Mouse (Mus musculus) liver, embryonic 11.5 days (tissue): Measurements from ENCODE around the gene Miga2. TPM values are rescaled to one million over a fixed set of nuclear protein-coding genes. Genes with fewer than 3 reads are reported as not detected.
"Not testable (repeated sequence)": the region's sequence is repeated elsewhere in the genome, so short reads cannot be mapped to it uniquely, and the experiment has no call there.

Experiments
- ATAC-seq: fragments of 200-750 bp; cut with Nextera tagmentation; replicated peaks from 2 replicates; pipeline ENCODE4 v1.8.0; 2017; ENCODE audit warnings: moderate number of reproducible peaks, mild to moderate bottlenecking, moderate TSS enrichment, moderate library complexity; ENCODE audit not compliant: low FRiP score
- DNase-seq: peaks from one replicate; pipeline ENCODE4 v3.0.0-alpha.2; 2017; ENCODE audit warnings: low spot score
- H3K27ac ChIP-seq: fragments of 300-500 bp; sonication (generic); 2 replicates; pipeline ENCODE4 v1.5.1; 2014; ENCODE audit warnings: mild to moderate bottlenecking, low read depth, low read length, control low read depth
- H3K27me3 ChIP-seq: fragments of 300-500 bp; sonication (generic); replicated peaks from 2 replicates; pipeline ENCODE4 v1.6.1; 2014; ENCODE audit warnings: low read length, mixed read lengths; ENCODE audit not compliant: control insufficient read depth, insufficient read depth
- H3K36me3 ChIP-seq: fragments of 300-500 bp; sonication (generic); 2 replicates; pipeline ENCODE4 v1.6.1; 2014; ENCODE audit warnings: mild to moderate bottlenecking, low read length, moderate library complexity, mixed read lengths; ENCODE audit not compliant: control insufficient read depth, insufficient read depth
- H3K4me1 ChIP-seq: fragments of 300-500 bp; sonication (generic); replicated peaks from 2 replicates; pipeline ENCODE4 v1.6.1; 2014; ENCODE audit warnings: low read length, mixed read lengths; ENCODE audit not compliant: control insufficient read depth, insufficient read depth
- H3K4me2 ChIP-seq: fragments of 300-500 bp; sonication (generic); 2 replicates; pipeline ENCODE4 v1.6.1; 2014; ENCODE audit warnings: mild to moderate bottlenecking, control low read depth, moderate library complexity
- H3K4me3 ChIP-seq: fragments of 300-500 bp; sonication (generic); 2 replicates; pipeline ENCODE4 v1.5.1; 2014; ENCODE audit warnings: low read depth, low read length, control low read depth
- H3K9ac ChIP-seq: fragments of 300-500 bp; sonication (generic); 2 replicates; pipeline ENCODE4 v1.6.1; 2014; ENCODE audit warnings: low read depth, low read length, control low read depth
- H3K9me3 ChIP-seq: fragments of 300-500 bp; sonication (generic); 2 replicates; pipeline ENCODE4 v1.6.1; 2016; ENCODE audit warnings: low read length, inconsistent platforms, mixed read lengths; ENCODE audit not compliant: control insufficient read depth
- WGBS: fragments of 180-500 bp; shearing (Covaris S2); extraction: QIAGEN DNeasy Blood & Tissue Kit; methylation state at CpG from one replicate; pipeline ENCODE4 v1.1.7; 2014; 5-methylcytosine and 5-hydroxymethylcytosine counted together
- microRNA-seq: library from miRNA; unstranded; fragments of <30 nt; microRNA quantifications from one replicate; pipeline ENCODE4, GENCODE M21; 2017; ENCODE audit warnings: borderline number of aligned reads
- polyA plus RNA-seq: library from polyadenylated mRNA; unstranded; fragments of >200 nt; fragmentation: Nextera tagmentation; extraction: Ambion mirVana; gene quantifications from 2 replicates; pipeline ENCODE4 v1.2.1, GENCODE M21; 2014

Miga2 gene
- polyA plus RNA-seq, 1 experiment from 2014 or later = 19.7 TPM

- peak overlapping the region; percentile 96 for H3K4me3 ChIP-seq
- H3K36me3 ChIP-seq, DNase-seq, ATAC-seq, H3K9me3 ChIP-seq, H3K27me3 ChIP-seq: not testable (repeated sequence)
- H3K9ac ChIP-seq = peak overlapping the region; percentile 68
- H3K27ac ChIP-seq = peak overlapping the region; percentile 94
- peak overlapping the region; percentile 98 for H3K4me2 ChIP-seq
- WGBS = 51% methylated on average over 6 of the region's 6 CpGs
- H3K4me1 ChIP-seq = peaks cover 36% of the 10 kb centered on the region
These were observed 53.1 kb downstream of the Miga2 start for GRCm38 (mm10) chr2:30417154-30417553.

GRCm38 (mm10) chr2:30417595-30418165 is 53.6 kb downstream of the Miga2 start:
- no peaks in the 10 kb centered on the region for H3K27me3 ChIP-seq
- H3K27ac ChIP-seq = peak overlapping the region; percentile 94
- H3K4me1 ChIP-seq = peaks cover 36% of the 10 kb centered on the region
- DNase-seq = no peak
- H3K36me3 ChIP-seq = peaks cover 4% of the 10 kb centered on the region; the same call in 1 of the 2 replicates
- H3K4me2 ChIP-seq = peak overlapping the region; percentile 98
- H3K9ac ChIP-seq = peak overlapping the region; percentile 68
- WGBS = 52% methylated on average over 5 of the region's 5 CpGs
- H3K9me3 ChIP-seq = no peaks in the 10 kb centered on the region
- H3K4me3 ChIP-seq = peak overlapping the region; percentile 96
- ATAC-seq = peak; percentile 75

GRCm38 (mm10) chr2:30418259-30418658 is 54.2 kb downstream of the Miga2 start:
- DNase-seq (no peak), ATAC-seq (no peak)
- 0 out of 2 replicates have a peak, but pooled peaks cover 3% of the 10 kb centered on the region for H3K36me3 ChIP-seq
- H3K4me2 ChIP-seq = peak overlapping the region; percentile 98
- peak overlapping the region; percentile 65 for H3K9ac ChIP-seq
- H3K4me1 ChIP-seq = peaks cover 36% of the 10 kb centered on the region
- H3K27ac ChIP-seq = peak overlapping the region; percentile 94
- 69% methylated on average over 6 of the region's 6 CpGs for WGBS
- H3K9me3 ChIP-seq = no peaks in the 10 kb centered on the region
- H3K27me3 ChIP-seq = no peaks in the 10 kb centered on the region
- peak overlapping the region; percentile 96 for H3K4me3 ChIP-seq

GRCm38 (mm10) chr2:30419112-30419511 is 55.1 kb downstream of the Miga2 start:
- peak overlapping the region; percentile 94 for H3K27ac ChIP-seq
- 39% methylated on average over 10 of the region's 10 CpGs for WGBS

GRCm38 (mm10) chr2:30421432-30421831 is 57.4 kb downstream of the Miga2 start:
- ATAC-seq = no peak
- Histone ChIP-seq H3K4me1 (peaks cover 31% of the 10 kb centered on the region), H3K36me3 (peaks cover 3% of the 10 kb centered on the region; the same call in 1 of the 2 replicates), H3K9me3 (no peaks in the 10 kb centered on the region), H3K4me3 (no peak overlapping the region), H3K27me3 (no peaks in the 10 kb centered on the region), H3K9ac (no peak overlapping the region), H3K27ac (no peak overlapping the region), H3K4me2 (no peak overlapping the region)
- no peak for DNase-seq
- WGBS = 86% methylated on average over 4 of the region's 4 CpGs

More at GRCm38 (mm10) chr2:30419112-30419511, 55.1 kb downstream of the Miga2 start:
- no peak for ATAC-seq
- Histone ChIP-seq H3K4me1 (peaks cover 36% of the 10 kb centered on the region), H3K4me2 (peak overlapping the region; percentile 98), H3K36me3 (0 out of 2 replicates have a peak, but pooled peaks cover 3% of the 10 kb centered on the region), H3K27me3 (no peaks in the 10 kb centered on the region), H3K9me3 (no peaks in the 10 kb centered on the region), H3K9ac (peak overlapping the region; percentile 65), H3K4me3 (peak overlapping the region; percentile 96)
- no peak for DNase-seq

- Histone ChIP-seq H3K27me3 (no peaks in the 10 kb centered on the region), H3K36me3 (peaks cover 65% of the 10 kb centered on the region), H3K9ac (no peak overlapping the region), H3K9me3 (no peaks in the 10 kb centered on the region), H3K4me3 (no peak overlapping the region), H3K4me2 (no peak overlapping the region), H3K27ac (no peak overlapping the region), H3K4me1 (peaks cover 2% of the 10 kb centered on the region; the same call in 1 of the 2 replicates)
- DNase-seq (no peak), ATAC-seq (no peak)
These were observed 65.1 kb downstream of the Miga2 start for GRCm38 (mm10) chr2:30429156-30429555.

Small RNAs within 50 kb of the gene (microRNA-seq; reads per million reads assigned to microRNA genes)
- gene Gm47292 = not detected

Other genes starting within 250 kb of the Miga2 start
- 4.7 and 6.2 TPM in 2 replicates for gene Zer1, start 239.6 kb upstream of the Miga2 start, polyA plus RNA-seq
- gene Tbc1d13, start 230.5 kb upstream of the Miga2 start, polyA plus RNA-seq = 6.9 and 9.2 TPM in 2 replicates
- 27.1 and 29.1 TPM in 2 replicates for gene Endog, start 192.7 kb upstream of the Miga2 start, polyA plus RNA-seq
- 85.0 and 87.2 TPM in 2 replicates for gene Spout1, start 185.8 kb upstream of the Miga2 start, polyA plus RNA-seq
- gene Kyat1, start 158.4 kb upstream of the Miga2 start, polyA plus RNA-seq = 17.7 and 18.2 TPM in 2 replicates
- 21.4 and 21.7 TPM in 2 replicates for gene Lrrc8a, start 126.5 kb upstream of the Miga2 start, polyA plus RNA-seq
- gene Gm28035, start 123.7 kb upstream of the Miga2 start, polyA plus RNA-seq = 0.16 and 0.23 TPM in 2 replicates
- 10.5 and 11.7 TPM in 2 replicates for gene Phyhd1, start 98.0 kb upstream of the Miga2 start, polyA plus RNA-seq
- gene Gm28038, start 83.2 kb upstream of the Miga2 start, polyA plus RNA-seq = not detected in 2 replicates
- 24.2 and 25.6 TPM in 2 replicates for gene Dolk, start 77.9 kb upstream of the Miga2 start, polyA plus RNA-seq
- 60.1 and 64.5 TPM in 2 replicates for gene Nup188, start 77.8 kb upstream of the Miga2 start, polyA plus RNA-seq
- gene Sh3glb2, start 4.9 kb upstream of the Miga2 start, polyA plus RNA-seq = 44.0 and 48.9 TPM in 2 replicates
- gene Dolpp1, start 28.0 kb downstream of the Miga2 start, polyA plus RNA-seq = 37.6 and 39.9 TPM in 2 replicates
- 26.1 and 38.3 TPM in 2 replicates for gene Crat, start 51.6 kb downstream of the Miga2 start, polyA plus RNA-seq
- 124 and 135 TPM in 2 replicates for gene Ptpa, start 51.8 kb downstream of the Miga2 start, polyA plus RNA-seq
- 1.2 TPM in 2 replicates for gene Ier5l, start 110.0 kb downstream of the Miga2 start, polyA plus RNA-seq
- 0.38 TPM in 1 of 2 replicates, not detected in the other for gene Cstad, start 230.8 kb downstream of the Miga2 start, polyA plus RNA-seq